Mouse (Mus musculus) intestine, embryonic 15.5 days (tissue): ENCODE measurements around the gene Kcna2. TPM values are rescaled to one million over a fixed set of nuclear protein-coding genes. Genes with fewer than 3 reads are reported as not detected.

Experiments used
- ATAC-seq: fragments of 200-750 bp; cut with Nextera tagmentation; 2 replicates; pipeline ENCODE4 v1.8.0; 2017; ENCODE audit warnings: moderate TSS enrichment, moderate library complexity
- H3K27ac ChIP-seq: fragments of 300-500 bp; sonication (generic); 2 replicates; pipeline ENCODE4 v1.5.1; 2015; ENCODE audit warnings: mild to moderate bottlenecking, inconsistent platforms
- H3K27me3 ChIP-seq: fragments of 300-500 bp; sonication (generic); replicated peaks from 2 replicates; pipeline ENCODE4 v1.6.1; 2015; ENCODE audit warnings: inconsistent platforms
- H3K36me3 ChIP-seq: fragments of 300-500 bp; sonication (generic); 2 replicates; pipeline ENCODE4 v1.6.1; 2015; ENCODE audit warnings: inconsistent platforms
- H3K4me1 ChIP-seq: fragments of 300-500 bp; sonication (generic); replicated peaks from 2 replicates; pipeline ENCODE4 v1.6.1; 2015; ENCODE audit warnings: inconsistent platforms
- H3K4me2 ChIP-seq: fragments of 300-500 bp; sonication (generic); replicated peaks from 2 replicates; pipeline ENCODE4 v1.6.1; 2015; ENCODE audit warnings: mild to moderate bottlenecking, inconsistent platforms
- H3K4me3 ChIP-seq: fragments of 300-500 bp; sonication (generic); replicated peaks from 2 replicates; pipeline ENCODE4 v1.5.1; 2015; ENCODE audit warnings: inconsistent platforms
- H3K9ac ChIP-seq: fragments of 300-500 bp; sonication (generic); 2 replicates; pipeline ENCODE4 v1.6.1; 2015; ENCODE audit warnings: inconsistent platforms
- H3K9me3 ChIP-seq: fragments of 300-500 bp; sonication (generic); 2 replicates; pipeline ENCODE4 v1.6.1; 2016; ENCODE audit warnings: inconsistent platforms
- WGBS: fragments of 180-500 bp; shearing (Covaris S2); methylation state at CpG from one replicate; pipeline ENCODE4 v1.1.7; 2015; 5-methylcytosine and 5-hydroxymethylcytosine counted together
- polyA plus RNA-seq: library from polyadenylated mRNA; unstranded; fragments of >200 nt; fragmentation: Nextera tagmentation; extraction: Ambion mirVana; gene quantifications from 2 replicates; pipeline ENCODE4 v1.2.1, GENCODE M21; 2015

Kcna2 gene
- polyA plus RNA-seq, 1 experiment from 2014 or later, result 0.08 TPM

- Histone ChIP-seq H3K9me3 (no peaks in the 10 kb centered on the region), H3K27ac (no peak overlapping the region), H3K4me3 (no peak overlapping the region), H3K27me3 (no peaks in the 10 kb centered on the region), H3K4me2 (no peak overlapping the region), H3K9ac (no peak overlapping the region), H3K36me3 (no peaks in the 10 kb centered on the region), H3K4me1 (no peaks in the 10 kb centered on the region)
- ATAC-seq, result no peak
- WGBS, result 76% methylated on average over 3 of the region's 3 CpGs
Observed at GRCm38 (mm10) chr3:107084586-107084985, 16.4 kb upstream of the Kcna2 start.

GRCm38 (mm10) chr3:107087410-107087809 lies 13.5 kb upstream of the Kcna2 start:
- Histone ChIP-seq H3K9me3 (no peaks in the 10 kb centered on the region), H3K4me2 (no peak overlapping the region), H3K36me3 (no peaks in the 10 kb centered on the region), H3K4me3 (no peak overlapping the region), H3K27ac (no peak overlapping the region), H3K4me1 (no peaks in the 10 kb centered on the region), H3K9ac (no peak overlapping the region), H3K27me3 (no peaks in the 10 kb centered on the region; the same call in 1 of the 2 replicates)
- WGBS, result 82% methylated on average over 4 of the region's 4 CpGs
- no peak for ATAC-seq

GRCm38 (mm10) chr3:107088820-107089219 lies 12.1 kb upstream of the Kcna2 start:
- no peaks in the 10 kb centered on the region; the same call in 1 of the 2 replicates for H3K27me3 ChIP-seq
- no peak for ATAC-seq
- no peak overlapping the region for H3K27ac ChIP-seq
- H3K36me3 ChIP-seq, result no peaks in the 10 kb centered on the region
- no peak overlapping the region for H3K4me2 ChIP-seq
- H3K4me1 ChIP-seq, result no peaks in the 10 kb centered on the region
- WGBS, result 82% methylated on average over 3 of the region's 3 CpGs
- no peaks in the 10 kb centered on the region for H3K9me3 ChIP-seq
- H3K4me3 ChIP-seq, result no peak overlapping the region
- H3K9ac ChIP-seq, result no peak overlapping the region

- H3K4me1 ChIP-seq, result no peaks in the 10 kb centered on the region
- no peak overlapping the region for H3K4me2 ChIP-seq
- H3K9ac ChIP-seq, result no peak overlapping the region
- no peak overlapping the region for H3K27ac ChIP-seq
- H3K27me3 ChIP-seq, result no peaks in the 10 kb centered on the region; the same call in 1 of the 2 replicates
- no peaks in the 10 kb centered on the region for H3K9me3 ChIP-seq
- ATAC-seq, result no peak
- H3K4me3 ChIP-seq, result no peak overlapping the region
- 65% methylated on average over 3 of the region's 3 CpGs for WGBS
- H3K36me3 ChIP-seq, result no peaks in the 10 kb centered on the region
Observed at GRCm38 (mm10) chr3:107089475-107089874, 11.5 kb upstream of the Kcna2 start.

GRCm38 (mm10) chr3:107090001-107090400 lies 10.9 kb upstream of the Kcna2 start:
- no peak overlapping the region for H3K9ac ChIP-seq
- H3K4me2 ChIP-seq, result no peak overlapping the region
- no peak overlapping the region for H3K27ac ChIP-seq
- H3K4me3 ChIP-seq, result no peak overlapping the region
- no peaks in the 10 kb centered on the region; the same call in 1 of the 2 replicates for H3K27me3 ChIP-seq
- no peaks in the 10 kb centered on the region for H3K36me3 ChIP-seq
- no peak for ATAC-seq
- H3K4me1 ChIP-seq, result no peaks in the 10 kb centered on the region
- WGBS, result 70% methylated on average over 7 of the region's 7 CpGs
- no peaks in the 10 kb centered on the region for H3K9me3 ChIP-seq

- no peak for ATAC-seq
- H3K27me3 ChIP-seq, result no peaks in the 10 kb centered on the region; the same call in 1 of the 2 replicates
- H3K9ac ChIP-seq, result no peak overlapping the region
- H3K9me3 ChIP-seq, result no peaks in the 10 kb centered on the region
- H3K27ac ChIP-seq, result no peak overlapping the region
- no peak overlapping the region for H3K4me2 ChIP-seq
- no peak overlapping the region for H3K4me3 ChIP-seq
- whole genome bisulfite sequencing, result 70% methylated on average over 11 of the region's 11 CpGs
- H3K36me3 ChIP-seq, result no peaks in the 10 kb centered on the region
- H3K4me1 ChIP-seq, result no peaks in the 10 kb centered on the region
Observed at GRCm38 (mm10) chr3:107090403-107091150, 10.4 kb upstream of the Kcna2 start.

GRCm38 (mm10) chr3:107094028-107094427 lies 6.9 kb upstream of the Kcna2 start:
- Histone ChIP-seq H3K36me3 (no peaks in the 10 kb centered on the region), H3K9ac (no peak overlapping the region), H3K4me3 (no peak overlapping the region), H3K4me1 (no peaks in the 10 kb centered on the region), H3K27ac (no peak overlapping the region), H3K9me3 (no peaks in the 10 kb centered on the region), H3K4me2 (no peak overlapping the region), H3K27me3 (no peaks in the 10 kb centered on the region; the same call in 1 of the 2 replicates)
- 7% methylated on average over 4 of the region's 4 CpGs for WGBS
- 0 out of 2 replicates have a peak, but pooled peaks have one; percentile 39 for ATAC-seq

GRCm38 (mm10) chr3:107096269-107096731 lies 4.6 kb upstream of the Kcna2 start:
- WGBS, result 79% methylated on average over 3 of the region's 3 CpGs

GRCm38 (mm10) chr3:107099866-107100265 lies 1.1 kb upstream of the Kcna2 start:
- Histone ChIP-seq H3K9ac (no peak overlapping the region), H3K4me2 (no peak overlapping the region), H3K4me1 (peaks cover 20% of the 10 kb centered on the region; the same call in 1 of the 2 replicates), H3K36me3 (no peaks in the 10 kb centered on the region), H3K27ac (no peak overlapping the region), H3K4me3 (no peak overlapping the region), H3K27me3 (peaks cover 55% of the 10 kb centered on the region), H3K9me3 (no peaks in the 10 kb centered on the region)
- 52% methylated on average over 2 of the region's 2 CpGs for WGBS
- ATAC-seq, result no peak

More at GRCm38 (mm10) chr3:107096269-107096731, 4.6 kb upstream of the Kcna2 start:
- Histone ChIP-seq H3K36me3 (no peaks in the 10 kb centered on the region), H3K9me3 (no peaks in the 10 kb centered on the region), H3K4me2 (no peak overlapping the region), H3K27ac (no peak overlapping the region), H3K9ac (no peak overlapping the region), H3K27me3 (peaks cover 20% of the 10 kb centered on the region), H3K4me3 (no peak overlapping the region), H3K4me1 (peaks cover 7% of the 10 kb centered on the region; the same call in 1 of the 2 replicates)
- no peak for ATAC-seq

GRCm38 (mm10) chr3:107101456-107101786 lies 475 bp downstream of the Kcna2 start:
- Histone ChIP-seq H3K4me3 (peak overlapping the region; percentile 43), H3K27me3 (peaks cover 57% of the 10 kb centered on the region), H3K36me3 (no peaks in the 10 kb centered on the region), H3K9me3 (no peaks in the 10 kb centered on the region), H3K4me2 (peak overlapping the region; percentile 94), H3K27ac (no peak overlapping the region), H3K4me1 (peaks cover 20% of the 10 kb centered on the region; the same call in 1 of the 2 replicates), H3K9ac (peak overlapping the region; percentile 34)
- ATAC-seq, result peak; percentile 43
- WGBS, result under 1% methylated on average over 40 of the region's 41 CpGs

- Histone ChIP-seq H3K4me1 (peaks cover 20% of the 10 kb centered on the region; the same call in 1 of the 2 replicates), H3K9me3 (no peaks in the 10 kb centered on the region), H3K4me3 (peak overlapping the region; percentile 43), H3K27ac (no peak overlapping the region), H3K9ac (peak overlapping the region; percentile 34), H3K36me3 (no peaks in the 10 kb centered on the region), H3K4me2 (peak overlapping the region; percentile 94), H3K27me3 (peaks cover 57% of the 10 kb centered on the region)
- peak; percentile 61 for ATAC-seq
- under 1% methylated on average over 53 of the region's 53 CpGs for WGBS
Observed at GRCm38 (mm10) chr3:107101787-107102651, 1.1 kb downstream of the Kcna2 start.

- no peak overlapping the region for H3K4me3 ChIP-seq
- H3K9ac ChIP-seq, result no peak overlapping the region
- H3K27me3 ChIP-seq, result peaks cover 57% of the 10 kb centered on the region
- 66% methylated on average over 7 of the region's 7 CpGs for WGBS
- ATAC-seq, result no peak
- H3K27ac ChIP-seq, result no peak overlapping the region
- peaks cover 20% of the 10 kb centered on the region; the same call in 1 of the 2 replicates for H3K4me1 ChIP-seq
- H3K36me3 ChIP-seq, result no peaks in the 10 kb centered on the region
- H3K4me2 ChIP-seq, result peak overlapping the region; percentile 94
- no peaks in the 10 kb centered on the region for H3K9me3 ChIP-seq
Observed at GRCm38 (mm10) chr3:107103041-107103440, 2.1 kb downstream of the Kcna2 start.
